Mouse (Mus musculus) forebrain, embryonic 11.5 days (tissue): Measurements from ENCODE around the gene 4921509C19Rik. TPM values are rescaled to one million over a fixed set of nuclear protein-coding genes. Genes with fewer than 3 reads are reported as not detected.
"Not testable (repeated sequence)": the region's sequence is repeated elsewhere in the genome, so short reads cannot be mapped to it uniquely, and the experiment has no call there.

ENCODE experiments used
- ATAC-seq: fragments of 200-750 bp; cut with Nextera tagmentation; replicated peaks from 2 replicates; pipeline ENCODE4 v1.8.0; 2017; ENCODE audit warnings: moderate TSS enrichment; ENCODE audit not compliant: low FRiP score
- DNase-seq: peaks from one replicate; pipeline ENCODE4 v3.0.0-alpha.2; 2017; ENCODE audit warnings: low spot score
- H3K27ac ChIP-seq: fragments of 300-500 bp; sonication (generic); 2 replicates; pipeline ENCODE4 v1.5.1; 2014; ENCODE audit warnings: low read depth, low read length
- H3K27me3 ChIP-seq: fragments of 300-500 bp; sonication (generic); 2 replicates; pipeline ENCODE4 v1.6.1; 2014; ENCODE audit warnings: mild to moderate bottlenecking, low read length, mixed read lengths; ENCODE audit not compliant: control insufficient read depth, insufficient read depth
- H3K36me3 ChIP-seq: fragments of 300-500 bp; sonication (generic); 2 replicates; pipeline ENCODE4 v1.6.1; 2014; ENCODE audit warnings: mild to moderate bottlenecking, low read length, moderate library complexity, mixed read lengths; ENCODE audit not compliant: control insufficient read depth, insufficient read depth
- H3K4me1 ChIP-seq: fragments of 300-500 bp; sonication (generic); replicated peaks from 2 replicates; pipeline ENCODE4 v1.6.1; 2014; ENCODE audit warnings: low read length, mixed read lengths; ENCODE audit not compliant: control insufficient read depth, insufficient read depth
- H3K4me2 ChIP-seq: fragments of 300-500 bp; sonication (generic); 2 replicates; pipeline ENCODE4 v1.6.1; 2014; ENCODE audit warnings: low read depth, mild to moderate bottlenecking, low read length, moderate library complexity, mixed read lengths; ENCODE audit not compliant: severe bottlenecking
- H3K4me3 ChIP-seq: fragments of 300-500 bp; sonication (generic); 2 replicates; pipeline ENCODE4 v1.5.1; 2014; ENCODE audit warnings: low read depth, low read length
- H3K9ac ChIP-seq: fragments of 300-500 bp; sonication (generic); 2 replicates; pipeline ENCODE4 v1.6.1; 2014; ENCODE audit warnings: low read length
- H3K9me3 ChIP-seq: fragments of 300-500 bp; sonication (generic); 2 replicates; pipeline ENCODE4 v1.6.1; 2016; ENCODE audit warnings: low read length, mixed read lengths; ENCODE audit not compliant: control insufficient read depth
- WGBS: fragments of 180-500 bp; shearing (Covaris S2); extraction: QIAGEN DNeasy Blood & Tissue Kit; methylation state at CpG from one replicate; pipeline ENCODE4 v1.1.7; 2014; 5-methylcytosine and 5-hydroxymethylcytosine counted together
- polyA plus RNA-seq: library from polyadenylated mRNA; unstranded; fragments of >200 nt; fragmentation: Nextera tagmentation; extraction: Ambion mirVana; gene quantifications from 2 replicates; pipeline ENCODE4 v1.2.1, GENCODE M21; 2014

4921509C19Rik gene
- polyA plus RNA-seq, result not detected in 2 replicates

GRCm38 (mm10) chr2:151476053-151476452, at the start of gene 4921509C19Rik:
Gene 4921509C19Rik (minus strand): TSS chr2:151476153.
- not testable (repeated sequence) for H3K9ac ChIP-seq, H3K27me3 ChIP-seq, H3K36me3 ChIP-seq, H3K4me3 ChIP-seq, H3K9me3 ChIP-seq, H3K4me1 ChIP-seq, DNase-seq, H3K4me2 ChIP-seq, H3K27ac ChIP-seq, ATAC-seq
- 89% methylated on average over 5 of the region's 5 CpGs for WGBS

GRCm38 (mm10) chr2:151525520-151525919, 49.6 kb upstream of the 4921509C19Rik start:
- no peak for ATAC-seq
- no peak for DNase-seq
- no peak overlapping the region for H3K27ac ChIP-seq
- H3K27me3 ChIP-seq, result no peaks in the 10 kb centered on the region
- no peaks in the 10 kb centered on the region for H3K36me3 ChIP-seq
- H3K9ac ChIP-seq, result no peak overlapping the region
- no peak overlapping the region for H3K4me3 ChIP-seq
- no peaks in the 10 kb centered on the region for H3K4me1 ChIP-seq
- no peak overlapping the region for H3K4me2 ChIP-seq
- no peaks in the 10 kb centered on the region for H3K9me3 ChIP-seq
- WGBS, result 70% methylated on average over 2 of the region's 2 CpGs

DNA sequence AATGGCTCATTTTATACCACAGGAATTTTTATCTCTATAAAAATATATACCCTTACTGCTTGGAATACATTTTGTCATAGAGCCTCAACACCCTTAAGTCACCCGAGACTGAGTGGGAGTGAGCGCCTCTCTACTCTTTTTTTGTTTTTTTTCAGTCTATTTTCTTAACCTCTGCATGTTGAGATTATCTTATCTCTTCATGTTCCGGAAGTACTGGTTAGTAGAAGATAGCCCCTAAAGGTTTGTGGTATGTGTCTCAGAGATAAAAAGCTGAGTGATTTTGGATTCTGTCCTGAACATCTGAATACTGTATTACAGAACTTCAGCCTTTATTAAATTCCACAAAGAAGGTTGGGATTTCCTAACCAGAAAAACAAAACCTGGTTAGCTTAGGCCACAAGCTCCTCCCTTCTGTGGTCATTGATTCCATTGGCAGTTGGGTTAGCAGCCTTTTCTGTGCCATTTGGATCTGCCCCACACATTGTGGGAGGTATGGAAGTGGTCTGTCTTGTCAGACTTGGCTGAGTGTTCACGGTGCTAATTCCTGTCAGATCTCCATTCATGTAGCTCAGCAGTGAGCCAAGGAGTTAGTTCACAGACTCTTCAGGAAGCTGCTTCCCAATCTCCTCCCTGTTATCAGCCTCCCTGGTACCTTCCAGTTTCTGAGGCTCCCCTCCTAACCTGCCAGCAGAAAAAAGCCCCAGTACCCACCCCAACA, 48.5 kb upstream of the 4921509C19Rik start:
- no peak overlapping the region for H3K4me2 ChIP-seq
- no peaks in the 10 kb centered on the region for H3K27me3 ChIP-seq
- DNase-seq (no peak), ATAC-seq (no peak)
- no peak overlapping the region for H3K4me3 ChIP-seq
- H3K9me3 ChIP-seq, result no peaks in the 10 kb centered on the region
- no peaks in the 10 kb centered on the region for H3K4me1 ChIP-seq
- 70% methylated on average over 4 of the region's 4 CpGs for WGBS
- H3K36me3 ChIP-seq, result no peaks in the 10 kb centered on the region
- no peak overlapping the region for H3K9ac ChIP-seq
- no peak overlapping the region for H3K27ac ChIP-seq

GRCm38 (mm10) chr2:151519000-151519399, 43.0 kb upstream of the 4921509C19Rik start:
- Histone ChIP-seq H3K4me3 (no peak overlapping the region), H3K27me3 (no peaks in the 10 kb centered on the region), H3K9me3 (no peaks in the 10 kb centered on the region), H3K27ac (no peak overlapping the region), H3K4me1 (no peaks in the 10 kb centered on the region), H3K36me3 (0 out of 2 replicates have a peak, but pooled peaks cover 3% of the 10 kb centered on the region), H3K9ac (no peak overlapping the region), H3K4me2 (no peak overlapping the region)
- DNase-seq, result no peak
- 91% methylated on average over 2 of the region's 2 CpGs for WGBS
- ATAC-seq, result no peak

DNA sequence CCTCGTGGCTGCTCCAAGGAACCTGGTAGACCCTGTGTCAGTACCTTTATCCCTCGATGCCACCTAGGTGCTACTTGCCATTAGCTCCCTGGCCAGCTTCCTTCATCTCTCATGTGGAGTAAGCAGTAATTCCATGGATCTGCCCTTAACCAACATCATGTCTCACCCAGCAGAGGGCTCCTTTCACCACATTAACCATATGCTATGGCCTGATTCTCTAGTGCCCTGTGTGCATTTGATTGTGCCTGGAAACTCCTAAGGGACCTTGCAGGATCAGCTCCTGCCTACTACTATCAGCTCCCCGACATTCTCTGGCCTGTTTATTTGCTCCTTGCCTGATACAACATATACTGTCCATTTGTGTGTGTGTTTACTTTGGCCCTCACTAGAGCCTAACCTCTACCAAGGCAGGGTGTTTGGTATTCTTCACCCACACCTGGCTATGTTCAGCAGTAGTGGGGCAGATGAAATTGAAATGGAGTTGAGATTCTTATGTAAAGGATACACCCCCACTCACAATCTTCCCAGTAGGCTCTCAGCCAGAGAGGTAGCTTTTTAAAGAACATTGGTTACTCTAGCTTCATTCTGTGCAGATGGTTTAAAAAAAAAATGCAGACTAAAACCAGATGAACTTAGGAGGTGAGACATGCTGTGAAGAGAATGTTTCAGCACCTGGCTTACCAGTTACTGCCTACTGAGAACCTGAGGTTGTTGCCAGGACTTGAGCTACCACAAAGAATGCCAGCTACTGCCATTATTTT, 37.8 kb upstream of the 4921509C19Rik start:
- no peak overlapping the region for H3K27ac ChIP-seq
- no peaks in the 10 kb centered on the region for H3K27me3 ChIP-seq
- no peak overlapping the region for H3K9ac ChIP-seq
- H3K4me1 ChIP-seq, result no peaks in the 10 kb centered on the region
- H3K4me3 ChIP-seq, result no peak overlapping the region
- peaks cover 10% of the 10 kb centered on the region for H3K36me3 ChIP-seq
- DNase-seq (no peak), ATAC-seq (no peak)
- no peaks in the 10 kb centered on the region for H3K9me3 ChIP-seq
- WGBS, result 87% methylated on average over 3 of the region's 3 CpGs
- no peak overlapping the region for H3K4me2 ChIP-seq

DNA sequence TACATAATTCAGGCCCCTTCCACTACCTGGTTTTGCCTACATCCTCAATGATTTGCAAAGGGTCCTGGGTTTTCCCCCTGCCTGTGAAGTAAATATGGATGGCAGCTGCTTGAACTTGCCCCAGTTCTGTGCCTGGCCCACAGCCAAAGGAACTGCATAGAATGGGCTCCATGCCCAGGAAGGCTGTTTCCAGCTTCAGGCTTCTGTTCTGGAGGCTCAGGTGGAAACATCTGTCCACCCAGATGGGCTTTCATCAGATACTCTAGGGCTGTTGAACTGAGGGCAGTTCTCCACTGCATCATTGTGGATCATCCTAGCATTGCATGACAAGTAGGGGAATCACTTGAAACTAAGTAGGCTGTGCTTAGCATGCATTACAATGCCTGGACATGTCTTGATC, 36.2 kb upstream of the 4921509C19Rik start:
- Histone ChIP-seq H3K4me1 (no peaks in the 10 kb centered on the region), H3K4me2 (no peak overlapping the region), H3K4me3 (no peak overlapping the region), H3K9ac (no peak overlapping the region), H3K36me3 (peaks cover 14% of the 10 kb centered on the region), H3K27me3 (no peaks in the 10 kb centered on the region), H3K9me3 (no peaks in the 10 kb centered on the region), H3K27ac (no peak overlapping the region)
- DNase-seq (no peak), ATAC-seq (no peak)

GRCm38 (mm10) chr2:151504226-151504625, 28.3 kb upstream of the 4921509C19Rik start:
- DNase-seq (no peak), ATAC-seq (no peak)
- Histone ChIP-seq H3K36me3 (peaks cover 10% of the 10 kb centered on the region), H3K4me1 (no peaks in the 10 kb centered on the region), H3K27me3 (no peaks in the 10 kb centered on the region), H3K4me2 (no peak overlapping the region), H3K9me3 (no peaks in the 10 kb centered on the region), H3K4me3 (no peak overlapping the region), H3K27ac (no peak overlapping the region), H3K9ac (no peak overlapping the region)
- 77% methylated on average over 4 of the region's 4 CpGs for WGBS

DNA sequence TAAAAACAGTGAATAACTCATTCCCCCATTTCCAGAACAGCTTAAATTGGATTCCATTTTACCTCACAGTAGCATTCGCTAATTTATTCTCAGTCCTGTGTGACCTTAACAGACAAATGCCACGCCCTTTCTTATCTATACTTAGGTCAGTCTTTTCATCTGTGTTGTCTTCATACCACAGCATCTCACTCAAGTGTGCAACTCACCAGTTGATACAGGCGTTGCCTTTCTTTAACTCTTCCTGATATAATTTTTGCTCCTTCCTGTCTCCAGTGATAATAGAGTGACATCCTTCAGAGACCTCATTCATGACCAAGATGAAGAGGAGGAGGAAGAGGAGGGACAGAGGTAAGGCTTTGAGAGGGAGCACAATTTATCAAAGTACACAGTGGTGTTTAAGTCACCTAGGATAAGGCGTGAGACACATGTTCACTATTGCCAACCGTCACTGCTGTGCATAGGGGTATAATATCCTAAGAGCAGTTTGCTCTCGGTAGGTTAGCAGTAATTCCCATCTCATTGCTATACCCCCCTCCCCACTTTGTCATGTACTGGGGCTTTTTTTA, 24.6 kb upstream of the 4921509C19Rik start:
- H3K9ac ChIP-seq, result no peak overlapping the region
- H3K36me3 ChIP-seq, result no peaks in the 10 kb centered on the region; the same call in 1 of the 2 replicates
- H3K27ac ChIP-seq, result no peak overlapping the region
- H3K4me1 ChIP-seq, result no peaks in the 10 kb centered on the region
- WGBS, result 93% methylated on average over 6 of the region's 6 CpGs
- DNase-seq (no peak), ATAC-seq (no peak)
- H3K4me2 ChIP-seq, result no peak overlapping the region
- H3K9me3 ChIP-seq, result no peaks in the 10 kb centered on the region
- no peaks in the 10 kb centered on the region for H3K27me3 ChIP-seq
- H3K4me3 ChIP-seq, result no peak overlapping the region
